8 mouse cellular contexts compared by ENCODE assay signal in genomic region chr6:148354151-148354508, GRCm38 (mm10).
A peak's percentile ranks its signal among the peaks of the same experiment; 100 is the strongest.
DNase-seq lines count a peak whose midpoint lies in the region; ATAC-seq and TF ChIP-seq lines count a peak whose summit lies in the region.

No protein-coding gene starts in this region.

- peak overlapping the region; percentile 55 for H3K4me2 ChIP-seq in hindbrain, embryonic 12.5 days (replicated peaks)
- H3K4me2 ChIP-seq in liver, postnatal 0 days (ENCODE audit: low read depth, low read length), result peak overlapping the region; percentile 70

- 73% methylated on average over 16 of the region's 16 CpGs for WGBS in heart, embryonic 10.5 days
- 78% methylated on average over 16 of the region's 16 CpGs for WGBS in hindbrain, embryonic 12.5 days
- 90% methylated on average over 16 of the region's 16 CpGs for WGBS in liver, postnatal 0 days (ENCODE audit: insufficient replicate concordance)

- DNase-seq in heart, embryonic 10.5 days (ENCODE audit: low spot score), result no peak
- no peak for DNase-seq in heart, postnatal 14 days
- DNase-seq in ES-CJ7 (ENCODE audit: low read depth, low spot score), result peak; percentile 97
- no peak for DNase-seq in liver, postnatal 0 days
- no peak for DNase-seq in T-cell, adult 2 months (ENCODE audit: low spot score)
- DNase-seq in thymus, postnatal 25 days, result no peak
- DNase-seq in urinary bladder, adult 2 months (ENCODE audit: low spot score), result no peak

- H3K27ac ChIP-seq in heart, embryonic 10.5 days, result peak overlapping the region; percentile 91; the same call in 1 of the 2 replicates
- no peak overlapping the region for H3K27ac ChIP-seq in hindbrain, embryonic 12.5 days
- no peak overlapping the region for H3K27ac ChIP-seq in liver, postnatal 0 days (ENCODE audit: low read depth)

- peaks cover 23% of the 10 kb centered on the region for H3K36me3 ChIP-seq in heart, embryonic 10.5 days
- H3K36me3 ChIP-seq in hindbrain, embryonic 12.5 days, result peaks cover 11% of the 10 kb centered on the region
- 0 out of 2 replicates have a peak, but pooled peaks cover 2% of the 10 kb centered on the region for H3K36me3 ChIP-seq in liver, postnatal 0 days (replicated peaks; ENCODE audit: insufficient read depth, low read length)

- peaks cover 10% of the 10 kb centered on the region for H3K4me1 ChIP-seq in heart, embryonic 10.5 days
- H3K4me1 ChIP-seq in hindbrain, embryonic 12.5 days, result no peaks in the 10 kb centered on the region; the same call in 1 of the 2 replicates
- H3K4me1 ChIP-seq in liver, postnatal 0 days (ENCODE audit: insufficient read depth), result peaks cover 7% of the 10 kb centered on the region

- peak overlapping the region; percentile 68 for H3K4me3 ChIP-seq in heart, embryonic 10.5 days
- H3K4me3 ChIP-seq in hindbrain, embryonic 12.5 days, result peak overlapping the region; percentile 47
- peak overlapping the region; percentile 50 for H3K4me3 ChIP-seq in liver, postnatal 0 days (ENCODE audit: low read depth, low read length)

- no peak for TF ChIP-seq CTCF in liver, postnatal 0 days (IDR thresholded peaks at IDR 0.05; ENCODE audit: low read depth)

- H3K9ac ChIP-seq in hindbrain, embryonic 12.5 days, result no peak overlapping the region
- H3K9ac ChIP-seq in liver, postnatal 0 days (replicated peaks), result no peak overlapping the region

- H3K9me3 ChIP-seq in heart, embryonic 10.5 days, result no peaks in the 10 kb centered on the region
- H3K9me3 ChIP-seq in hindbrain, embryonic 12.5 days (replicated peaks), result peaks cover 16% of the 10 kb centered on the region
- H3K9me3 ChIP-seq in liver, postnatal 0 days (ENCODE audit: low read length), result no peaks in the 10 kb centered on the region

- no peaks in the 10 kb centered on the region for H3K27me3 ChIP-seq in heart, embryonic 10.5 days (ENCODE audit: insufficient read depth, poor library complexity, severe bottlenecking)
- no peaks in the 10 kb centered on the region for H3K27me3 ChIP-seq in hindbrain, embryonic 12.5 days
- H3K27me3 ChIP-seq in liver, postnatal 0 days (ENCODE audit: insufficient read depth, low read length), result no peaks in the 10 kb centered on the region

- TF ChIP-seq EP300 in liver, postnatal 0 days (IDR thresholded peaks at IDR 0.05; ENCODE audit: low read depth), result no peak

- ATAC-seq in hindbrain, embryonic 12.5 days (ENCODE audit: low FRiP score), result no peak; the same call in 1 of the 2 replicates
- peak; percentile 43 for ATAC-seq in liver, postnatal 0 days

- intact Hi-C loops in heart, postnatal 14 days (cut with DNase I), result no loop called here
